Mouse (Mus musculus) left cerebral cortex, postnatal 14 days (tissue): ENCODE measurements around the gene Otc. TPM values are rescaled to one million over a fixed set of nuclear protein-coding genes. Genes with fewer than 3 reads are reported as not detected.

Source experiments
- total RNA-seq, 2 experiments: library from RNA; stranded (reverse); gene quantifications; 2 replicates each; pipeline ENCODE4 v1.2.3; 2021

The Otc gene
- total RNA-seq, 2 experiments from 2014 or later = not detected

Other genes with a start within 250 kb of the Otc start
- gene Srpx, start 134.6 kb upstream of the Otc start, total RNA-seq = under 1 TPM; 0.93 to 0.97 TPM
- gene Rpgr, start 35.4 kb upstream of the Otc start, total RNA-seq = 10 to 100 TPM; 20.3 to 21.7 TPM
- 1,000 to 10,000 TPM; 1,196 to 1,293 TPM for gene Tspan7, start 232.9 kb downstream of the Otc start, total RNA-seq